Comparison of ENCODE assay signal across 14 mouse cellular contexts in the genomic region with DNA sequence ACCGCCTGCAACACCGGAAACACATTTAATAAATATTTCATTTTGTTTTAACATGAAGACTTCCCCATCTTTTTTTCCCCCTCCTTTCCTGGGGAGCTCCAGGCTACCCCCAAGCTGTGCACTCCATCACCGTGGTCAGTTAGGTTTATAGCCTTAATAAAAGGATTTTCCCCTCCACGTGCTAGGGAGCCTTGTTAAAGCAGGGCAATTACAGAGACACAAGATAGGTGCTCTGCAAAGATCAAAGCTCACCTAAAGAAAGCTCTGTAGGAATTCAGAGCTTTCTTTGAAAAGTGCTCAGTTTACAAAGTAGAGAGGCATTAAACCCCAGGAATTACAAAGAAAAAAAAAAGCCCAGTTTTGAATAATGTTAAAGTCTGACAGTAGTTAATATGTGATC.
DNase-seq lines count a peak whose midpoint lies in the region; ATAC-seq and TF ChIP-seq lines count a peak whose summit lies in the region.
"Had no signal": no experiment of that assay in that cellular context is flagged by ENCODE, and none has a peak within 500 bp of the region (broad histone marks: within the 10 kb centered on the region; RNA-seq: fewer than 3 reads in every experiment).

No protein-coding gene starts in this region.

- H3K4me2 ChIP-seq in forebrain, embryonic 11.5 days (ENCODE audit: low read depth, low read length, severe bottlenecking), result no peak overlapping the region
- no peak overlapping the region for H3K4me2 ChIP-seq in forebrain, embryonic 15.5 days (replicated peaks)
- H3K4me2 ChIP-seq in midbrain, embryonic 14.5 days (ENCODE audit: low read length), result peak overlapping the region; percentile 29

- H3K27me3 ChIP-seq in forebrain, embryonic 11.5 days (ENCODE audit: control insufficient read depth, insufficient read depth, low read length), result no peaks in the 10 kb centered on the region
- no peaks in the 10 kb centered on the region for H3K27me3 ChIP-seq in forebrain, embryonic 15.5 days
- H3K27me3 ChIP-seq in midbrain, embryonic 14.5 days (ENCODE audit: control insufficient read depth, insufficient read depth, low read length), result no peaks in the 10 kb centered on the region

- H3K4me1 ChIP-seq in forebrain, embryonic 11.5 days (replicated peaks; ENCODE audit: control insufficient read depth, insufficient read depth, low read length), result peaks cover 7% of the 10 kb centered on the region
- H3K4me1 ChIP-seq in forebrain, embryonic 15.5 days, result peaks cover 23% of the 10 kb centered on the region
- peaks cover 9% of the 10 kb centered on the region; the same call in 1 of the 2 replicates for H3K4me1 ChIP-seq in midbrain, embryonic 14.5 days (ENCODE audit: control insufficient read depth, insufficient read depth, low read length)

- H3K9me3 ChIP-seq in forebrain, embryonic 11.5 days (ENCODE audit: control insufficient read depth, low read length), result no peaks in the 10 kb centered on the region
- no peaks in the 10 kb centered on the region for H3K9me3 ChIP-seq in forebrain, embryonic 15.5 days
- no peaks in the 10 kb centered on the region for H3K9me3 ChIP-seq in midbrain, embryonic 14.5 days (ENCODE audit: control insufficient read depth, low read length)

- no peak overlapping the region for H3K27ac ChIP-seq in forebrain, embryonic 11.5 days (ENCODE audit: low read depth, low read length)
- H3K27ac ChIP-seq in forebrain, embryonic 15.5 days (replicated peaks), result no peak overlapping the region
- H3K27ac ChIP-seq in midbrain, embryonic 14.5 days (replicated peaks; ENCODE audit: low read depth, low read length), result no peak overlapping the region

- no peak overlapping the region for H3K4me3 ChIP-seq in forebrain, embryonic 11.5 days (ENCODE audit: low read depth, low read length)
- H3K4me3 ChIP-seq in forebrain, embryonic 15.5 days, result no peak overlapping the region
- no peak overlapping the region for H3K4me3 ChIP-seq in midbrain, embryonic 14.5 days (replicated peaks; ENCODE audit: low read depth, low read length)
- H3K4me3 ChIP-seq: myocyte had no signal

- TF ChIP-seq POLR2A in brain, embryonic 14.5 days (IDR thresholded peaks at IDR 0.05; ENCODE audit: borderline replicate concordance, extremely low read depth, insufficient read depth, insufficient read length, poor library complexity, severe bottlenecking), result no peak

- peak; percentile 40; the same call in 1 of the 2 replicates for ATAC-seq in forebrain, embryonic 11.5 days (replicated peaks; ENCODE audit: low FRiP score)
- ATAC-seq in forebrain, embryonic 15.5 days (replicated peaks), result no peak; the same call in 1 of the 2 replicates
- ATAC-seq in granulocyte monocyte progenitor cell, adult 5-6 weeks (replicated peaks; ENCODE audit: poor library complexity, severe bottlenecking), result peak; percentile 6; the same call in 1 of the 2 replicates
- ATAC-seq in midbrain, embryonic 14.5 days (ENCODE audit: low FRiP score, low TSS enrichment), result no peak; the same call in 1 of the 2 replicates
- ATAC-seq: liver, postnatal 0 days had no signal

- no peaks in the 10 kb centered on the region for H3K36me3 ChIP-seq in forebrain, embryonic 11.5 days (ENCODE audit: control insufficient read depth, insufficient read depth, low read length)
- no peaks in the 10 kb centered on the region for H3K36me3 ChIP-seq in forebrain, embryonic 15.5 days
- H3K36me3 ChIP-seq in midbrain, embryonic 14.5 days (ENCODE audit: control insufficient read depth, insufficient read depth, low read length), result no peaks in the 10 kb centered on the region

- WGBS in forebrain, embryonic 11.5 days, result 21% methylated on average over 4 of the region's 4 CpGs
- 18% methylated on average over 4 of the region's 4 CpGs for WGBS in forebrain, embryonic 15.5 days
- WGBS in midbrain, embryonic 14.5 days, result 18% methylated on average over 4 of the region's 4 CpGs

- TF ChIP-seq CTCF in brain, embryonic 14.5 days (IDR thresholded peaks at IDR 0.05; ENCODE audit: borderline replicate concordance, extremely low read depth, insufficient read depth, insufficient read length), result no peak

- H3K9ac ChIP-seq in forebrain, embryonic 11.5 days (ENCODE audit: low read length), result no peak overlapping the region
- no peak overlapping the region for H3K9ac ChIP-seq in forebrain, embryonic 15.5 days (replicated peaks)
- H3K9ac ChIP-seq in midbrain, embryonic 14.5 days (replicated peaks; ENCODE audit: low read length), result no peak overlapping the region
- H3K9ac ChIP-seq: liver, postnatal 0 days had no signal

- DNase-seq in forebrain, embryonic 11.5 days (ENCODE audit: low spot score), result no peak
- DNase-seq in brain, embryonic 14.5 days (ENCODE audit: low read depth), result peak; percentile 53
- DNase-seq in midbrain, embryonic 14.5 days, result peak; percentile 14
- DNase-seq in layer of hippocampus, postnatal 36 days, result no peak
- DNase-seq in layer of hippocampus, postnatal 14 days (ENCODE audit: low spot score in 2 of 2), result no peak
- DNase-seq in right cerebral cortex, postnatal 4 days, result no peak
- DNase-seq: adrenal gland, postnatal 14 days; kidney, adult 9 months; liver, postnatal 0 days; lung, postnatal 4 days; spleen, adult 18-20 months had no signal

Comparison
In these comparisons a context has a peak if more than half of its experiments do, and no peak if none do; other contexts are left out.
1. ATAC-seq: peak in forebrain, embryonic 11.5 days (single experiment) and granulocyte monocyte progenitor cell, adult 5-6 weeks (single experiment); none in forebrain, embryonic 15.5 days (single experiment) and midbrain, embryonic 14.5 days (single experiment).
2. DNase-seq: peak in brain, embryonic 14.5 days (single experiment) and midbrain, embryonic 14.5 days (single experiment); none in forebrain, embryonic 11.5 days (single experiment), layer of hippocampus, postnatal 36 days (0 of 2), layer of hippocampus, postnatal 14 days (0 of 2) and right cerebral cortex, postnatal 4 days (single experiment).